Mouse (Mus musculus) gastrocnemius, adult 2 months (tissue): ENCODE data around the gene Coa4. TPM values are rescaled to one million over a fixed set of nuclear protein-coding genes. Genes with fewer than 3 reads are reported as not detected.
A peak's percentile ranks its signal among the peaks of the same experiment; 100 is the strongest.

ENCODE experiments used
- DNase-seq: peaks from one replicate; pipeline ENCODE4 v3.0.0; 2022
- H3K27ac ChIP-seq: fragments of 200-600 bp; 2 replicates; pipeline ENCODE4 v1.8.1; 2022; ENCODE audit warnings: mild to moderate bottlenecking
- H3K4me3 ChIP-seq: fragments of 200-600 bp; 2 replicates; pipeline ENCODE4 v1.8.1; 2022; ENCODE audit warnings: mild to moderate bottlenecking, moderate library complexity
- CTCF ChIP-seq: fragments of 200-600 bp; IDR thresholded peaks from 2 replicates; pipeline ENCODE4 v1.8.1; 2022; ENCODE audit warnings: antibody characterized with exemption, mild to moderate bottlenecking, moderate library complexity
- intact Hi-C: fragments of 180-260 bp; cut with DNase I; formaldehyde crosslinking; loops from one replicate; pipeline ENCODE4 v1.15.1; 2025
- total RNA-seq, 2 experiments: library from RNA; stranded (reverse); gene quantifications; 2 replicates each; pipeline ENCODE4 v1.2.3; 2021

Gene Coa4
- total RNA-seq, 2 experiments from 2014 or later, result 11.4 to 13.2 TPM

- no peak for TF ChIP-seq CTCF
Measured at GRCm38 (mm10) chr7:100497402-100497801, 39.5 kb upstream of the Coa4 start.

GRCm38 (mm10) chr7:100497982-100498381, 38.9 kb upstream of the Coa4 start:
- no peak for TF ChIP-seq CTCF
- intact Hi-C loops, result no loop called here
- H3K4me3 ChIP-seq, result no peak overlapping the region
- DNase-seq, result no peak
- no peak overlapping the region for H3K27ac ChIP-seq

More at GRCm38 (mm10) chr7:100497402-100497801, 39.5 kb upstream of the Coa4 start:
- Histone ChIP-seq H3K27ac (no peak overlapping the region), H3K4me3 (no peak overlapping the region)
- intact Hi-C loops, result no loop called here
- no peak for DNase-seq

GRCm38 (mm10) chr7:100499465-100499864, 37.4 kb upstream of the Coa4 start:
- no peak for DNase-seq
- TF ChIP-seq CTCF, result no peak
- intact Hi-C loops, result no loop called here
- no peak overlapping the region for H3K27ac ChIP-seq
- H3K4me3 ChIP-seq, result no peak overlapping the region

DNA sequence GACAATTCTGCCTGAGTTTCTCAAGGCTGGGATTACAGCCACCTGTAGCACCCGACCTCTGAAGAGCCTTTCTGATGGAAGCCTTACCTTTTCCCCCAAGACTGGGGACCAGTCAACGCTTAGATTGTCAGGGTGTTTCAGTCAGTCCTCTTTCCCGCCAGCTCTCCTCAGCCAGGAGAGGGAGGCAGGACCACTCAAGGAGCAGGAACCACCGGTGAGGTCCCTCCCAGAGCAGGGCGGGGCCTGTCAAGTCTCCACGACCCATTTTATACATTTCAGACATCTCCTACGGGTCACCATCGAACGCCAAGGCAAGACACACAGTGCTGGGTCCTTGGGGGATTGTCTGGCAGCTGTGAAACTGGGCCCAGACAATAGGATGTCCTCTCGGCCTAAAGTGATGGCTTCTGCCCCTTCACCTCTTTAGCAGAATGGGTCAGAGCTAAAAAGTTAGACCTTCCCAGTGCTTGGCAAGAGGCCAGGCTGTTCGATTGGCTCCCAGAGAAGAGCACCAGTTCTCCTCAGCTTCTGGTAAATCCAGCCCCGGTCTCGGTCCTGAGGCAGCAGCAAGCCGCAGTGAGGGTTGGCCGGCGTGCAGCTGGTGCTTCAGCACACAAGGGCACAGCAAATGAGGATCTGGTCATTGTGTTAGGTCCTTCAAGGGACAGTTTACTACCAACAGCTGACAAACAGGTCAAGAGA, 36.4 kb upstream of the Coa4 start:
- intact Hi-C loops, result no loop called here
- no peak for DNase-seq
- Histone ChIP-seq H3K27ac (no peak overlapping the region), H3K4me3 (no peak overlapping the region)
- no peak for TF ChIP-seq CTCF

- H3K4me3 ChIP-seq, result no peak overlapping the region
- H3K27ac ChIP-seq, result no peak overlapping the region
- DNase-seq, result no peak
- no peak for TF ChIP-seq CTCF
- intact Hi-C loops, result no loop called here
Measured at GRCm38 (mm10) chr7:100501027-100501843, 35.6 kb upstream of the Coa4 start.

- H3K27ac ChIP-seq, result no peak overlapping the region
- intact Hi-C loops, result no loop called here
- TF ChIP-seq CTCF, result no peak
- DNase-seq, result no peak
- no peak overlapping the region for H3K4me3 ChIP-seq
Measured at GRCm38 (mm10) chr7:100501844-100502373, 35.0 kb upstream of the Coa4 start.

DNA sequence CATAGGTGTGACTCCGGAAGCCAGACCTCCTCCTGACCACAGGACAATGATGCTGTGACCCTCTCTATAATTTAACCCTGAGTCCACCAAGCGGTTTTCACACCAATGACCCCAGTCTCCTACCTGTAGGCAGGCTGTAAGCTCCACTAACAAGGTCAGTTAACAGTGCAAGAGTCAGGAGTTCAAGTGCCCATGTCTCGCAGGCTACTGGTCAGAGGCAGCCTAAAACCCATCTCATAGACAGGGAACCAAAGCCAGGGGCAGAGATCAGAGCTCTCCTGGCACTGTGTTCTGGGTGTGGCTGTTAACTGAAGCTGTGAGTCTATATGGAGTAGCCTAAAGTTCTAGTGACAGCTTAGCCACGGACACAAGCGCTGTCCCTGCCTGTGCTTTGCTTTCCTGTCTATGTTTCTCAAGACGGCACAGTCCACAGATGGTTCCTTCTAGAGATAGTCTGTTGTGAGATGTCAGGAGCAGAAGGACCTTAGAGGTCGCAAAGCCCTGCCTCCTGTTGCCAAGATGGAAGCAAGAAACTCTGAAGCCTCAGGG, 34.4 kb upstream of the Coa4 start:
- intact Hi-C loops, result no loop called here
- DNase-seq, result no peak
- H3K4me3 ChIP-seq, result no peak overlapping the region
- TF ChIP-seq CTCF, result no peak
- no peak overlapping the region for H3K27ac ChIP-seq

DNA sequence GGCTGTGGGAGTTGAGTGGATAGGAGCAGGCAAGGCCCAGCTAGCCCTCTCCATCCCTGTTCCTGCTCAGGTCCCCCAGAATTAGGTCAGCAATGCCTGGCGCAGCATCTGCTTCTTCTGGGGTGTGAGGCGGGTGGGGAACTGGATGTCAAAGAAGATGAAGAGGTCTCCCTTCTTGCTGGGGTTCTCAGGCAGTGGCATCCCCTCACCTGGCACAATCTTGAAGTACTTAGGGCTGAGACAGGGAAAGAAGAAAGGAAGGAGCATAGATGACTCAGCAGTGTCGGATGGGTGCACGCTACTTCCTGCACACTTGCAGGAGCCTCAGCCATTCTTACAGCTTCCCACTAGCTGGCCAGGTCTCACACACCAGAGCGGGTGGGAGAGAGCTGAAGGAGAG, 33.8 kb upstream of the Coa4 start:
- intact Hi-C loops, result no loop called here

GRCm38 (mm10) chr7:100504740-100505487, 32.0 kb upstream of the Coa4 start:
- TF ChIP-seq CTCF, result no peak
- no peak overlapping the region for H3K4me3 ChIP-seq
- DNase-seq, result peak; percentile 10
- intact Hi-C loops, result no loop called here
- H3K27ac ChIP-seq, result no peak overlapping the region

More for the DNA sequence above, 33.8 kb upstream of the Coa4 start:
- Histone ChIP-seq H3K27ac (no peak overlapping the region), H3K4me3 (no peak overlapping the region)
- DNase-seq, result no peak
- TF ChIP-seq CTCF, result no peak

DNA sequence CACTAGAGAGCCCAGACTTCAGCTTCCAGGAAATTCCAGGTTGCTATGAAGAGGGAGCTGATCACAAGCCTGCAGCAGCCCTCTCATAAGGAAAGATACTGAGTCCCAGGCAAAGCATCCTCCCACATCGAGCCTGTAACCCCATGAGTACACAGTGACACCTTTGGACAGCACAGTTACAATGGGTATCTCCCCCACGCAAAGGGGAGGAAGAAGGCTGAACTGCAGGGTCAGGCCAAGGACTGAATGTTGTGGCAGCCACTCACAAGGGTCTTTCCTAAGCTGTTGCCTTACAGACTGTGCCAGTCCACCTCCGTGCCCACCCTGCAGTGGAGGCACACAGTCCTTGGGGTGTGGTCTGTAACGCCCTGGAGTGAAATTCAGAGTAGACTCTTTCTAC, 30.4 kb upstream of the Coa4 start:
- no peak for TF ChIP-seq CTCF
- intact Hi-C loops, result no loop called here
- Histone ChIP-seq H3K4me3 (no peak overlapping the region), H3K27ac (no peak overlapping the region)
- peak; percentile 10 for DNase-seq

DNA sequence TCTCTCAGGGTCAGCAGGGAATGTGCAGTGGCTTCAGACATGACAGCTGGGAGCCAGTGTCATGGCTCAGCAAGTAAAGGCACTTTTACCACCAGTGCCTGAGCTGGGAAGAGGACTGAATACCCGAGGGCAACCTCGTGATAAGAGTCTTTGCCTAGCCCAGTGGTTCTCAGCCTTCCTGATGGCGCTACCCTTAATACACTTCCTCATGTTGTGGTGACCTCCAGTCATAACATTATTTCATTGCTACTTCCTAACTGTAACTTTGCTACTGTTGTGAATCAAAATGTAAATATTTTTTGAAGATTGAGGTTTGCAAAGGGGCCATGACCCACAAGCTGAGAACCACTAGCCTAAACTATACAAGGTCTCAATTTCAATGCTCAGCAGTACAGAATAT, 28.2 kb upstream of the Coa4 start:
- no peak overlapping the region for H3K4me3 ChIP-seq
- no peak overlapping the region for H3K27ac ChIP-seq
- peak; percentile 15 for DNase-seq
- intact Hi-C loops, result no loop called here
- TF ChIP-seq CTCF, result no peak

GRCm38 (mm10) chr7:100511602-100512001, 25.3 kb upstream of the Coa4 start:
- DNase-seq, result peak; percentile 12
- no peak for TF ChIP-seq CTCF
- intact Hi-C loops, result no loop called here
- Histone ChIP-seq H3K27ac (no peak overlapping the region), H3K4me3 (no peak overlapping the region)
